Mouse (Mus musculus): ENCODE measurements around the gene Glipr2.

DNA sequence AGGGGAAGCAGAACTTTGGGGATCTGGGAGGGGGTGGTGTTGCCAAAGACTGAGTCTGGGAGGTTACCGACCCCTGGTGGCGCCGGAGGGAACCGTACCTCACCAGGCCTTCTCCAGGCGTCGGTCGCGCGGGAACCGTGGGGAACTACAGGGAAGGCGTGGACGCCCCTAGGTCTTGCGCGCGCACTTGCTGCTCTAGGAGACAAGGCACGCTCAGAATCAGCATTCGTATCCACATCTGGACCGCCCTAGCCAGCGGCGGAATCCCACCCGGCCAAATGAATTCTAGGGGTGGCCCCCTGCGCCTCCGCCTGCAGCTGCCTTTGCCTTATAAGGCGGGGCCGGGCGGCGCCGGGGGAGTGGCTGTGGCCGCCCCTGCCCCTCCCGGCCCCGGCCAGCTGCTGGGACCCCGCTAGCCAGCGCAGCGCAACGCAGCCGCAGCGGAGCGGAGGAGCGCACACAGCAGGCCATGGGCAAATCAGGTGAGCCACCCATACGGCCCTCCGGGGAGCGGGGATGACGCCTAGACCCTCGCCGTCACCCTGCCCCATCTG is at the start of gene Glipr2:
- peak; percentile 82 for TF ChIP-seq CTCF (IDR thresholded peaks at IDR 0.05; ENCODE audit: extremely low read depth, insufficient read depth, insufficient read length, insufficient replicate concordance)
- TF ChIP-seq POLR2A (IDR thresholded peaks at IDR 0.05; ENCODE audit: low read depth, low read length): peak; percentile 10; the same call in 1 of the 2 replicates
